Mouse (Mus musculus): Measurements from ENCODE around the gene Smndc1.

GRCm38 (mm10) chr19:53404837-53405356 lies 14.5 kb upstream of the Smndc1 start:
- TF ChIP-seq CTCF (IDR thresholded peaks at IDR 0.05): no peak
- TF ChIP-seq EP300 (IDR thresholded peaks at IDR 0.05): no peak

All from lung, postnatal 0 days (tissue).